Mouse (Mus musculus): ENCODE measurements at regions not wholly inside any gene's neighbourhood (a gene's known extent, or its start where the extent isn't known, plus 50 kb on each side); places are given as distances from the start of the nearest gene placed in this dataset.

- TF ChIP-seq CHD1 (IDR thresholded peaks at IDR 0.05; ENCODE audit: low read depth, low read length) = no peak
- TF ChIP-seq ZC3H11A (IDR thresholded peaks at IDR 0.05; ENCODE audit: low read depth, low read length) = no peak
- no peak for TF ChIP-seq POLR2A (IDR thresholded peaks at IDR 0.05; ENCODE audit: low read depth, low read length)
- TF ChIP-seq CTCF (conservative IDR thresholded peaks at IDR 0.05 in 1 of 2, IDR thresholded peaks at IDR 0.05 in 1 of 2; ENCODE audit: low read depth in 2 of 2, low read length in 2 of 2) = no peak
- no peak for TF ChIP-seq USF1 (IDR thresholded peaks at IDR 0.05; ENCODE audit: low read depth, low read length)
- TF ChIP-seq MXI1 (IDR thresholded peaks at IDR 0.05; ENCODE audit: low read depth, low read length) = no peak
- no peak for TF ChIP-seq ZNF384 (IDR thresholded peaks at IDR 0.05; ENCODE audit: low read depth, low read length)
- no peak for TF ChIP-seq UBTF (IDR thresholded peaks at IDR 0.05; ENCODE audit: low read depth, low read length)
- no peak for TF ChIP-seq CHD2 (IDR thresholded peaks at IDR 0.05; ENCODE audit: low read length)
Measured at GRCm38 (mm10) chr12:37047191-37047590, 61.1 kb upstream of the Meox2 start.
